Mouse (Mus musculus) ES-E14 (cell line): Measurements from ENCODE around the gene Selenof. TPM values are rescaled to one million over a fixed set of nuclear protein-coding genes. Genes with fewer than 3 reads are reported as not detected.
A peak's percentile ranks its signal among the peaks of the same experiment; 100 is the strongest.

Experiments used
- DNase-seq: peaks from one replicate; pipeline ENCODE4 v3.0.0-alpha.2; 2013; ENCODE audit warnings: low read depth, low spot score
- H3K27ac ChIP-seq: 2 replicates; pipeline ENCODE4 v1.5.1; 2012; ENCODE audit warnings: low read depth, mild to moderate bottlenecking, low read length, moderate library complexity, mixed read lengths; ENCODE audit not compliant: poor library complexity, insufficient read depth, severe bottlenecking
- H3K36me3 ChIP-seq: 2 replicates; pipeline ENCODE4 v1.6.1; 2012; ENCODE audit warnings: mild to moderate bottlenecking, low read length, moderate library complexity, mixed read lengths; ENCODE audit not compliant: control insufficient read depth, poor library complexity, insufficient read depth, severe bottlenecking
- H3K4me1 ChIP-seq, 2 experiments: fragments of 150-350 bp in 1 of 2; sonication (generic) in 1 of 2; 2 replicates each; pipeline ENCODE4 v1.6.1; 2012; ENCODE audit warnings: low read length in 2 of 2, mild to moderate bottlenecking in 1 of 2, mixed read lengths in 1 of 2; ENCODE audit not compliant: control insufficient read depth in 2 of 2, insufficient read depth in 2 of 2, poor library complexity in 1 of 2
- H3K4me3 ChIP-seq, 2 experiments: fragments of 150-350 bp in 1 of 2; sonication (generic) in 1 of 2; 2 replicates each; pipeline ENCODE4 v1.5.1; 2012; ENCODE audit warnings: low read length in 2 of 2, low read depth in 1 of 2, mild to moderate bottlenecking in 1 of 2, mixed read lengths in 1 of 2; ENCODE audit not compliant: insufficient read depth in 1 of 2, poor library complexity in 1 of 2, severe bottlenecking in 1 of 2
- H3K9ac ChIP-seq: 2 replicates; pipeline ENCODE4 v1.6.1; 2012; ENCODE audit warnings: low read depth, mild to moderate bottlenecking, low read length, mixed read lengths; ENCODE audit not compliant: poor library complexity, insufficient read depth, severe bottlenecking
- H3K9me3 ChIP-seq: fragments of 150-350 bp; sonication (generic); 2 replicates; pipeline ENCODE4 v1.6.1; 2012; ENCODE audit warnings: low read depth, mild to moderate bottlenecking, low read length; ENCODE audit not compliant: control insufficient read depth, insufficient read depth
- CHD2 ChIP-seq: IDR thresholded peaks from 2 replicates; pipeline ENCODE4 v1.6.1; 2014; ENCODE audit warnings: mild to moderate bottlenecking, low read depth, low read length, inconsistent platforms
- HCFC1 ChIP-seq: IDR thresholded peaks from 2 replicates; pipeline ENCODE4 v1.6.1; 2012; ENCODE audit warnings: low read length, inconsistent platforms, borderline replicate concordance; ENCODE audit not compliant: insufficient read depth
- MAFK ChIP-seq: IDR thresholded peaks from 2 replicates; pipeline ENCODE4 v1.6.1; 2014; ENCODE audit warnings: mild to moderate bottlenecking, low read depth, low read length, inconsistent platforms; ENCODE audit not compliant: insufficient read depth
- ZC3H11A ChIP-seq: IDR thresholded peaks from 2 replicates; pipeline ENCODE4 v1.6.1; 2012; ENCODE audit warnings: low read depth, mild to moderate bottlenecking, inconsistent platforms, low read length, borderline replicate concordance
- ZNF384 ChIP-seq: IDR thresholded peaks from 2 replicates; pipeline ENCODE4 v1.6.1; 2012; ENCODE audit warnings: low read depth, low read length, inconsistent platforms
- in situ Hi-C, 2 experiments: fragments of 600-800 bp; cut with MboI; formaldehyde crosslinking; loops; one replicate each; pipeline ENCODE4 v1.15.1; 2025; ENCODE audit warnings: low sequenced_read_pairs in 2 of 2, inconsistent platforms in 1 of 2; ENCODE audit not compliant: unreplicated experiment in 2 of 2
- total RNA-seq: library from RNA; depleted of rRNA; stranded (reverse); fragments of 300-350 nt; gene quantifications from 2 replicates; pipeline ENCODE4 v1.2.3, GENCODE M21; 2012

Gene Selenof
- total RNA-seq, 1 experiment = 513 TPM

- in situ Hi-C loops = no loop called here
- peaks cover 0 to 7% of the 10 kb centered on the region in 2 experiments; a peak in 2 of 4 replicates for H3K4me1 ChIP-seq
- no peak overlapping the region for H3K4me3 ChIP-seq
- peak overlapping the region; percentile 7; the same call in 1 of the 2 replicates for H3K9ac ChIP-seq
- no peak for DNase-seq
- H3K27ac ChIP-seq = peak overlapping the region; percentile 65; the same call in 1 of the 2 replicates
- H3K36me3 ChIP-seq = no peaks in the 10 kb centered on the region
- TF ChIP-seq MAFK (no peak), ZNF384 (no peak), CHD2 (no peak), ZC3H11A (no peak), HCFC1 (no peak)
- H3K9me3 ChIP-seq = no peaks in the 10 kb centered on the region
Observed at GRCm38 (mm10) chr3:144611626-144612271, 41.6 kb downstream of the Selenof start.

- TF ChIP-seq CHD2 (no peak), HCFC1 (no peak), MAFK (no peak), ZC3H11A (no peak)
- Histone ChIP-seq H3K9ac (peak overlapping the region; percentile 30; the same call in 1 of the 2 replicates), H3K4me1 (peaks cover 0 to 7% of the 10 kb centered on the region in 2 experiments; a peak in 2 of 4 replicates), H3K4me3 (no peak overlapping the region), H3K9me3 (no peaks in the 10 kb centered on the region), H3K27ac (peak overlapping the region; percentile 65; the same call in 1 of the 2 replicates), H3K36me3 (no peaks in the 10 kb centered on the region)
- in situ Hi-C loops = no loop called here
- DNase-seq = no peak
Observed at GRCm38 (mm10) chr3:144612382-144612781, 42.3 kb downstream of the Selenof start.

GRCm38 (mm10) chr3:144614277-144614676 lies 44.2 kb downstream of the Selenof start:
- TF ChIP-seq ZNF384 (no peak), ZC3H11A (no peak), MAFK (no peak), HCFC1 (no peak), CHD2 (no peak)
- no peak overlapping the region for H3K4me3 ChIP-seq
- in situ Hi-C loops = no loop called here

GRCm38 (mm10) chr3:144614698-144615097 lies 44.6 kb downstream of the Selenof start:
- no peak for DNase-seq
- Histone ChIP-seq H3K27ac (no peak overlapping the region), H3K9me3 (peaks cover 6% of the 10 kb centered on the region), H3K4me3 (no peak overlapping the region), H3K9ac (no peak overlapping the region), H3K4me1 (peaks cover 0 to 7% of the 10 kb centered on the region in 2 experiments; a peak in 2 of 4 replicates), H3K36me3 (0 out of 2 replicates have a peak, but pooled peaks cover 3% of the 10 kb centered on the region)
- TF ChIP-seq HCFC1 = no peak
- no peak for TF ChIP-seq ZC3H11A
- no peak for TF ChIP-seq MAFK
- no peak for TF ChIP-seq CHD2
- no peak for TF ChIP-seq ZNF384
- in situ Hi-C loops = no loop called here

More at GRCm38 (mm10) chr3:144614277-144614676, 44.2 kb downstream of the Selenof start:
- no peak for DNase-seq
- Histone ChIP-seq H3K9ac (no peak overlapping the region), H3K4me1 (peaks cover 0 to 7% of the 10 kb centered on the region in 2 experiments; a peak in 2 of 4 replicates), H3K36me3 (0 out of 2 replicates have a peak, but pooled peaks cover 3% of the 10 kb centered on the region), H3K9me3 (peaks cover 6% of the 10 kb centered on the region), H3K27ac (no peak overlapping the region)
